21 mouse cellular contexts compared by ENCODE assay signal in the genomic region with DNA sequence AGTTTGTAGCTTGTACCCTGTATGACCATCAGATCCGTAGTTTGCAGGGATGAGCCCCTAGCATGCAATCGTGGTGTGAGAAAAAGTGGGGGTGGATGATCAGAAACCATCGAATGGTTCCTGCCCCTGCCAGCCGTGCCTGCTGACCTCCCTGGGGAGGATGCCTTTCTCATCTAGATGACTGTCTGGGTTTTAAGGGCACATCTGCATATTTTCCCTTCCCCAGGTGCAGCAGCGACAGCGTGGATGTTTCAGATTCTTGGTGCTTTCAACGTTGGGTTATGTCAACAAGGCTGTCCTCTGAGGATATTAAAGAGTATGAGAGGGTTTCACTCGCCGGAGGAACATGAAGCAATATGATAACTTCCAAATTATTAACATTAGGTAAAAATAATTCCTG.
"Had no signal": no experiment of that assay in that cellular context is flagged by ENCODE, and none has a peak within 500 bp of the region (broad histone marks: within the 10 kb centered on the region; RNA-seq: fewer than 3 reads in every experiment).

No protein-coding gene starts in this region.

- H3K9me3 ChIP-seq: kidney, embryonic 15.5 days; lung, embryonic 15.5 days; megakaryocyte, embryonic 14.5 days; midbrain, embryonic 10.5 days; neural tube, embryonic 12.5 days; neural tube, embryonic 15.5 days; stomach, embryonic 15.5 days had no signal

- H3K4me1 ChIP-seq: lung, embryonic 15.5 days; midbrain, embryonic 10.5 days; neural tube, embryonic 12.5 days; stomach, embryonic 15.5 days had no signal

- H3K27ac ChIP-seq: kidney, embryonic 15.5 days; left cerebral cortex, adult 2 months; liver, embryonic 14.5 days; lung, embryonic 15.5 days; midbrain, embryonic 10.5 days; neural tube, embryonic 12.5 days; neural tube, embryonic 15.5 days; stomach, embryonic 15.5 days had no signal

- DNase-seq: kidney, adult 11 months; kidney, adult 8-10 months; kidney, postnatal 10 days; kidney, postnatal 36 days; layer of hippocampus, postnatal 36 days; lung, adult 18-20 months; lung, postnatal 10 days; lung, postnatal 36 days; midbrain, embryonic 14.5 days; retina, postnatal 1 day; right cerebral cortex, postnatal 25 days; thymus, postnatal 25 days had no signal

- H3K36me3 ChIP-seq: kidney, embryonic 15.5 days; lung, embryonic 15.5 days; midbrain, embryonic 10.5 days; neural tube, embryonic 12.5 days; neural tube, embryonic 15.5 days; stomach, embryonic 15.5 days had no signal

- H3K4me2 ChIP-seq: kidney, embryonic 15.5 days; lung, embryonic 15.5 days; neural tube, embryonic 12.5 days; neural tube, embryonic 15.5 days; stomach, embryonic 15.5 days had no signal

- H3K27me3 ChIP-seq: kidney, embryonic 15.5 days; lung, embryonic 15.5 days; megakaryocyte, embryonic 14.5 days; neural tube, embryonic 12.5 days; neural tube, embryonic 15.5 days; stomach, embryonic 15.5 days had no signal

- H3K9ac ChIP-seq: kidney, embryonic 15.5 days; liver, embryonic 14.5 days; lung, embryonic 15.5 days; neural tube, embryonic 12.5 days; neural tube, embryonic 15.5 days; stomach, embryonic 15.5 days had no signal

- H3K4me3 ChIP-seq: kidney, embryonic 15.5 days; left cerebral cortex, adult 2 months; lung, embryonic 15.5 days; midbrain, embryonic 10.5 days; neural tube, embryonic 12.5 days; neural tube, embryonic 15.5 days; stomach, embryonic 15.5 days had no signal
